Mouse (Mus musculus) adrenal gland, postnatal 25 days (tissue): ENCODE measurements around the gene Tead4. TPM values are rescaled to one million over a fixed set of nuclear protein-coding genes. Genes with fewer than 3 reads are reported as not detected.
"Not testable (repeated sequence)": the region's sequence is repeated elsewhere in the genome, so short reads cannot be mapped to it uniquely, and the experiment has no call there.

ENCODE experiments used
- DNase-seq: peaks from one replicate; pipeline ENCODE4 v3.0.0; 2021; ENCODE audit warnings: mixed read lengths
- long read RNA-seq: library from polyadenylated mRNA; stranded (forward); transcript quantifications from one replicate; pipeline ENCODE4 v2.0.0, GENCODE M21; 2021
- total RNA-seq: library from RNA; stranded (reverse); gene quantifications from 2 replicates; pipeline ENCODE4 v1.2.3, GENCODE M21; 2021

Gene Tead4
- 1.0 and 2.4 TPM in 2 replicates for total RNA-seq
- long read RNA-seq, partial matches to known transcripts = 0 of 1 reads
- long read RNA-seq, other reads (novel, unspliced or antisense) = 1 of 1 reads

DNA sequence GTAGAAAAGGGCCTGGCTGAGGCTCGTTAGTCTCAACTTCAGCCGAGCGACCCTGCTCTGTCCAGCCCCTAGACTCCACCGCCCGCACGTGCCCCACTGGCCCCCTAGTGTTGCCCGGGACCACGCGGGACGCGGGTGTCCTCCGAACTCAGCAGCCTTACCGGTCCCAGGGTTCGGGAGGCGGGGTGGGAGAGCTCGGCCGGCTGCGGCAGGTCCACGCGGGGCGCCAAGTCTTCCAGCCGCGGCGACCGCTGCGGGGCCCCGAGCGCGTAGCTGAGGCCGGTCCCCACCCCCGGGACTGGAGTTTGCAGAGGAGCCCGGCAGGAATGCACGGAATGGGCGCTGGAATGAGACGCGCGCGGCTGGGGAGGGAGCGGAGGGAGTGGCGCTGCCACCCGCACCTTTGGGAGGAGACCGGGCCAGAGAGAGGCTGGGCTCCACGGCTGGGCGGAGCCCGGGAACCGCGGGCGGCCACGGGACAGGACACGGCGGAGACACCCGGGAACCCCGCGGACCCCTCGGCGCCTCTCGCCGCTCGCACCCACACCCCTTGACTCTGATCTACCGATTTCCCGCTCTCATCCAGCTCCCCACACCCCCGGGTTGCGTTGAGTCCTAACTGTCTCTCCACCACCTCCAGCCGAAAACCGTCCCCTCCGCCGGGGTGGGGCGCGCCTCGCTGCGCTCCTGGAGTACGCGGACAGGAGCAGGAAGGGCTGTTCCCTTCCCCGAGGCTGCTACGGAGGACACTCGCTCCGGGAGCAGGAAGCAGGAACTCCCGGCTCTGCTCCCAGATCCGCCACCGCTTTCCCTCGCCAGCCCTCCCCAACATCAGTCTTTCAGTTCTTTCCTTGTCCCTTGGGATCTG, at the start of gene Tead4:
TSS of gene Tead4 (minus strand) at position 690 of the 868 bp plus-strand sequence.
- DNase-seq = peak; percentile 82

DNA sequence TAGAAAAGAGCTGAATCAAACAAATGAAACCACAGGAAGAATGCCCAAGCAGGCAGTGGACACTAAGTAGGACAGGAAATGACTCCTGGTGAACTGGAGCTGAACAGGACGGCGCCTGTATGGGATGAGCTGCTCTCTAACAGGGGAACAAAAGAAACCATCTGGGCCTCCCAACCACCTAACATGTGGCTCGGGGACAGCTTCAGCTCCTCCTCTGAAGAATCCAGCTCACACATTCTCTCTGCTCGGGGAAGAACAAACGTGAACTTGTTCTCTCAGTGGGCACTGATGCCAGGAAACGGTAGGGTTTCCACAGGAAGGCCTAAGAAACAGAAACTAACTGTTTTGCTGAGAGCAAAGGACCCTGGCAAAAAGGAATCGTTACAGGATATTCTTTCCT, 49.1 kb upstream of the Tead4 start:
- no peak for DNase-seq

DNA sequence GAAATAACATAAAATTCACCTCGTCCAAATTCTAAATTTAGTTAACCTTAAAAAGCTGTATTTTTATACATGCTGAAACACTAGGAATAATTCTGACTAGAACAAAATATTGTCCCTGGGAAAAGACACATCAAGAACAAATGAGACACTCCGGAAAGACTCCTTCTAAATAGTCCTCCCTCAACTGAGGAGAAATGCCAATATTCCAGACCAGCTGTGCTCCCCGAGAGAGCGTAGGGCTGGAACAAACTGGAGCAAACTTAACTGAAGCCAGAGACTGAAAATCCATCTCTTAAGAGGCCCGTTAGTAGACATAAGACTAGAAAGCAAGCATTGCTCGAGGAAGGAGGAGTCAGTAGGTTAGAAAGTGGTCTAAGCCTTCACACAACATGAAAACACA, 46.2 kb upstream of the Tead4 start:
- DNase-seq = no peak

DNA sequence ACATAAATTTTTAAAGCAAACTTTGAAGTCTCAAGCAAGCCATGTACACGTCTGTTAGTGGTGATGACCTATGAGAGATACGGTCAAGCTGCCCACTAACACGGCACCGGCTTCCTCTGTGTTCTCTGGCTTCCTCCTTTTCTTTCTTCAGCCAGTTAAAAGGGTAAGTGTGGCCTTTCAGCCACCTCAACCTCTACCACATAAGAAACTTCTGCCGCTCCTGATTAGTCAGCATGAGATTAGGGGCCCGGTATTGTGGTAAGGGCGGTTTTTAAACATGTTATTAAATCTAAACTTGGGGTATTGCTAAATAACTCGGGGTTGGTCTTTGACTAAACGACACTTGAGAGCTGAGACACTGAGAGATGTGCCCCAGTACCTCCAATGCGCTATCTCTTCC, 45.0 kb upstream of the Tead4 start:
- no peak for DNase-seq

DNA sequence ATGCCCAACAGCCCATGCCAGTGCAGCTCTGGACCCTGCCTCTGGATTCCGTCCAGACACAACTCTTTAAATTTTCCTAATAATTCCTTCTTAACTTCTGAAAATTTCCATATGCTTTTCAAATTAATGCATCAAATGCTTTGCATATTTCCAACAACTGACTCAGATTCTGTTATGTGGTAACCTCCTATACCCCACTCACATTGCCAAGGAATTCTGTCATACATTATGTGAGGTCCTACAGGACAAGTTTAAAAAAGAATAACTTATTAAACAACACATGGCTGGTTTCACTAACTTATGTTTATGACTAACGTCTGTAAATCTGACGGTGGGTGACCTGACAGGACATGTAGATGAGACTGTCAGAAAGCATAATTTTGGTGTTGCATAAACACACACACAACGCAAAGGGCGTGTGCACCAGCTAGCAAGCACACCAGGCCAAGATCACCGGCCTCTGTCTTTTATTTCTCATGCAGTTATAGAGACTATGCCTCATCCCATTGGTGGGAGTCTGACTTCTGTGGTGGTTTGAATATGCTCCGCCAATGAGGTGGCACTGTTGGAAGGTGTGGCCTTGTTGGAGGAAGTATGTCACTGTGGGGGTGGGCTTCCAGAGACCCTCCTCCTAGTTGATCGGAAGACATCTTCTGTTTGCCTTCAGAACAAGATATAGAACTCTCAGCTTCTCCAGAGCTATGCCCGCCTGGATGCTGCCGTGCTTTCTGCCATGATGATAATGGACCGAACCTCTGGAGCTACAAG, 41.5 kb upstream of the Tead4 start:
- no peak for DNase-seq

DNA sequence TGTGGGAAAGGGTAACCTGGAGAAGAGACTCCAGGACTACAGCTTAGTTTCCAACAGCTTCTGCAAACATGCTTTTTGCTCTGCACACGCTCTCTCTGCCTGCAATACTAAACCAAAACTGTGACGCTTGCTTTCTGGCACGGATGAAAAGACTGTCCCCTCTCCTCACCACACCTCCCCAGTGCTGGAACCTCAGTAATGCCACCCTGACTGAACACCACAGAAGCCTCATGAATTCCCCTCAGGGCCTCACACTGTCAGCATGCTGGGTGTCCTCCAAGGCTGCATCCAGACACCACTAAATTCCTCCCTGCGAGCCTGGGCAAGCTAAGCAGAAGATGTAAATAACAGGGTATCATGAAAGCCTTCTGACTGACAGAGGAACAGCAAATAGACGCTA, 38.3 kb upstream of the Tead4 start:
- no peak for DNase-seq

DNA sequence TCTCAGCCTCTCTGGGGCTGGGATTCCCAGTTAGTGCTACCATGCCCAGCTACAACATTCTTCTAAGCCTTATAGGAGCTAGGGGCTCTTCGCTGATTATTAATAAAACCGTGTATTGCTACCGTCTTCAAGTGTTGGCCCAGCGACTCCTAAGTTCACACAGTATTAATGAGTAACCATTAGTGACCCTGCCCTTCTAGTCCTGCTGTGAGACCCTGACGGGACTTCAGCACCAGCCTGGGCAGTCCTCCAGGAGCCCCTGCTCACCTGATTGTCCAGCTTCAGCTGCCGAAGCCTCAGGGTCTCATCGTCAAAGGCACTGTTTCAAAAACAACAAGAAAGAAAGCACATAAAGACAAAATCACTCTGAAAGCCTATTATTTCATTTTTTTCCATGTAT, 36.8 kb upstream of the Tead4 start:
- DNase-seq = no peak

DNA sequence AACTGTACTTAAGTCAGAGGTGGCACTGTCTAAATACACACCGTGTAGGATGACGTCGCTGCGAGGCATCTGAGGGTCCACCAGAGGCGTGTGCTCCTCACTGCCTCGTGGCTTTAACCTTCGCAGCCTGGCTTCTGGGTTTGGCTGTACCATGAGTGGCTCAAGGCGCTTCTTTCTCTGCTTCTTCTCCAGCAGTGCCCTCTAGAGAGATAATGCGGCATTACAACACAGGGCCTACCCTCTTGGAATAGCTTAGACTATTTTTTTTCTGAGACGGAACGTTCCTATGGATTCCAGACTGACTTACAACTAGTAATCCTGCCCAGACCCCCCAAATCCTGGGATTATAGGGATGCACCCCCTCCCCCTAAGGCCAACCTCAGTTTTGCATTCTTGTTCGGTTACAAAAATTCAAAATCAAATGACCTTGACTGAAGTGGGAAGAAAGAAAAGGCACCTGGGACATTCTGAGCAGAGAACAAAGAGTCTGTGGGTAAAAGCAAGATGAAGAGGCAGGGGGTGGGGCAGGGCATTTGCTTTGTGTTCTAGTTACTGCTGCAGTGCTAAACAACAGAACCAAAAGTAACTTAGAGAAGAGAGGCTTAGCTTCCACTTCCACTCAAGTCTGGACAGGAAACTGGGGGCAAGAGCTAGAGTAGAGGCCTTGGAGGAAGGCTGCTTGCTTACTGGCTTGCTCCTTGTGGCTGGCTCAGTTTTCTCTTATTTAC, 33.9 kb upstream of the Tead4 start:
- DNase-seq = peak; percentile 66

DNA sequence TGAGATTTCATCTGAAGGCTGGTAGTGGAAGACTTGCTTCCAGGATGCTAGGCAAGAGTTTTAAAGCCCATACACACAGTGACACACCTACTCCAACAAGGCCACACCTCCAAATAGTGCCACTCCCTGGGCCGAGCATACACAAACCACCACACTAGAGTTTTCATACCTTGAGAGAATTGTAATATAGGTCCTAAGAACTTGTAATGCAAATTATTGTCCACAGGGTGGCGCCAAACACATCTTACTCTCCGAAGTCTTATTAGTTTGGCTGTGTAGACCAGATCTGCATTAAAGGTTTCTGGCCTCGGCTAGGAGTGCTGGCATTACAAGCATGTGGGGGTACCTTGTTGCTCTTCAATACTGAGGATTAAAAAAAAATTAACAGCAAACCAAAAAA, 17.7 kb upstream of the Tead4 start:
- peak; percentile 35 for DNase-seq

DNA sequence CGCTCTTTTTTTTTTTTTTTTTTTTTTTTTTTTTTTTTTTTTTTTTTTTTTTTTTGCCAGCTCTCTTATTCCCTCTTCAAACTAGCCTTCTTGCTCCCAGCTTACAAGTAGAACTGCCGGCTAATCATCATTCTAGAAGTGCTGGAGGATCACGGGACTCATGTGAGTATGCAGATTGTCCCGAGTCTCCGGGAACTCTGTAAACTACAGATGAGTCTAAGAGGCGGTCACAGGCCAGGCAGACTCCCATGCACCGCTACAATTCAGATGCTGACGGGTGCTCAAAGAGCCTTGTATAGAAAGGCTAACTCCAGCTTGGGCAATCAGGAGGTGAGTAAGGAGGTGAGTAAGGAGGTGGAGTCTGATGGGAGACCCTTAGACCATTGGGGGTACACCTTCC, 15.0 kb upstream of the Tead4 start:
- DNase-seq = no peak

DNA sequence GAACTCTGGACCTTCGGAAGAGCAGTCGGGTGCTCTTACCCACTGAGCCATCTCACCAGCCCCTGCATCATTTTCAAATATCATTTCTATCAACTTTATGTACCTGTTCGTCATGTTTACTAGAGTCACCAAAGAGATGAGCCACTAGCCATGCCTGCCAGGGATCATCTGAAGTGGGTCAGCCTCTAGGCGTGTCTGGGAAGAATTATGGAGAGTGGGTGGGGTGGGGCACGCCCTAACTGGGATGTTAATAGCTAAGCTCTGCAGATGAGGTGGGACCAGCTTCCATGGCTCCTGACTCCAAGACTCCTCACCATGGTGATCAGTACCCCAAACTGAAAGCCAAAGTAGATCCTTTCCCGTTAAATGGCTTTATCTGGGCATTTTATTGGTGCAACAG, 14.2 kb upstream of the Tead4 start:
- DNase-seq = no peak

DNA sequence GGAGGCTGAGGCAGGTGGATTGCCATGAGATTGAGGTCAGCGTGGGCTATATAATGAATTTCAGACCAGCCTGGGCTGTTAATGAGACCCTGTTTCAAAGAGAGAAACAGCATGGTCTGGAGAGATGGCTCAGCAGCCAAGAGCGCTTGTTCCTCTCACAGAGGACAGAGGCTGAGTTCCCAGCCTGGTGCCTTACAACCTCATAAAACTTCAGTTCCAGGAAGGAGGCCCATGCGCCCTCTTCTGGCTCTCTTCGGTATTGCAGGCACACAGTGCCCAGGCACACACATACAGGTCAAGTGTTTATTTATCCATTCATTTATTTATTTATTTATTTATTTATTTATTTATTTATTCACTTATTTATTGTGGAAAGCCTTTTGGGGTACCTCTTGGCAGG, 7.7 kb upstream of the Tead4 start:
- peak; percentile 60 for DNase-seq

DNA sequence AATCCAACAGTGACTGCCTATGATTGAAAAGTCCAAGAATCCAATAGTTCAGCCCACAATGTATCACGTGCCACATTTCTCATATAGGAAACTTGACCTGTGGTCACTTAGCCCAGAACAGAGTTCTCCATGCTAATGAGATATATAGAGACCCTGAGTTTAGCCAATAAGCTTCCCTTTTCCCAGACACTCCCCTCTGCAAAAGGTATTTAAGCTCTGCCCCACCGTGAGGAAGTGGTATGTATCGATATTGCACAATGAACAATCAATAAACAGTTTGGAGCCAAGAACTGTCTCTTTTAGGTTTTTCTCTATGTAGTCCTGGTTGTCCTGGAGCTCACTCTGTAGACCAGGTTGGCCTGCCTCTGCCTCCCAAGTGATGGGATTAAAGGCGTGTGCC, 4.2 kb upstream of the Tead4 start:
- DNase-seq = no peak

DNA sequence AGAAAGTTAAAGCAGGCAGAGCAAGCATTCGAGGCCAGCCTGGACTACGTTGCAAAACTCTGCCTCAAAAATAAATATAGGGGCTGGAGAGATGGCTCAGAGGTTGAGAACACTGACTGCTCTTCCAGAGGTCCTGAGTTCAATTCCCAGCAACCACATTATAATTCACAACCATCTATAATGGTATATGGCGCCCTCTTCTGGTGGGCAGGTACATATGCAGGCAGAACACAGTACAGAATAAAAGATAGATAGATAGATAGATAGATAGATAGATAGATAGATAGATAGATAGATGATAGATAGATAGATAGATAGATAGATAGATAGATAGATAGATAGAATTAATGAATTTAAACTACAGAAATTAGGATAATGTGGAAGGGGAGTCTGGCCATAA, 2.0 kb upstream of the Tead4 start:
- DNase-seq = not testable (repeated sequence)

DNA sequence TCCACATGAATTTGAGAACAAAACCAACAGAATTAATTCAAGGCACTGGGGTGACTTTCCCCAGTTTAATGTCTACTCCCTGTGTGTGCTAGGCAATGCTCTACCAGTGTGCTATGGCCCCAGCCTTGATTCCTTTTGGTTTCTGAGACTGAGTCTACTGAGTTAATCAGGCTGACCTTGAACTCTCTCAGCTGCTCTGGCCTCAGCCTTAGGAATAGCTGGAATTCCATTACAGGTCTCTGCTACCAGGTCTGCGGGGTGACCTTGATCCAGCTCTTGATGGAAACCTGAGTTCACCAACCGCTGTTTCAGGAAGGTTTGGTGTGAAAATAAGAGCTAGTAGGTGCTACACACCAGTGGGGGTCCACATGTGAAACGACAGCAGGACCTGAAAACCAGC, 1.3 kb upstream of the Tead4 start:
- DNase-seq = no peak

DNA sequence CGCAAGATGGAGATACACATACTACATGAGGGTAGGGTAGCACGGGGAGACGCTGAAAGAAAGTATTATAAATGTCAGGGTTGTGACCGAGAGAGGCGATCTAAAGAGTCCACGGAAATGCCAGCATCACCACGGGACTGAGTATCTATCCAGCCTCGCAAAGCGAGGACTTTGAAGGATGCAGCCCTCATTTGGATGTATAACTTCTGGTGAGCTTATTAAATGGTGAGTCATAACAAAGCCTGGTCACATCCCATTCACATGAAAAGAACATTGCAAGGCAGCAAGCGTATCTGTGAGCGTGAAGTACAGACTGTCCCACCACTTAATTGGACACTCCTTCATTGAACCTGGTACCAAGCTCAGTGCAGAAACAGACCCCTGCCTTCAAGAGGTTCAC, 835 bp upstream of the Tead4 start:
- no peak for DNase-seq

DNA sequence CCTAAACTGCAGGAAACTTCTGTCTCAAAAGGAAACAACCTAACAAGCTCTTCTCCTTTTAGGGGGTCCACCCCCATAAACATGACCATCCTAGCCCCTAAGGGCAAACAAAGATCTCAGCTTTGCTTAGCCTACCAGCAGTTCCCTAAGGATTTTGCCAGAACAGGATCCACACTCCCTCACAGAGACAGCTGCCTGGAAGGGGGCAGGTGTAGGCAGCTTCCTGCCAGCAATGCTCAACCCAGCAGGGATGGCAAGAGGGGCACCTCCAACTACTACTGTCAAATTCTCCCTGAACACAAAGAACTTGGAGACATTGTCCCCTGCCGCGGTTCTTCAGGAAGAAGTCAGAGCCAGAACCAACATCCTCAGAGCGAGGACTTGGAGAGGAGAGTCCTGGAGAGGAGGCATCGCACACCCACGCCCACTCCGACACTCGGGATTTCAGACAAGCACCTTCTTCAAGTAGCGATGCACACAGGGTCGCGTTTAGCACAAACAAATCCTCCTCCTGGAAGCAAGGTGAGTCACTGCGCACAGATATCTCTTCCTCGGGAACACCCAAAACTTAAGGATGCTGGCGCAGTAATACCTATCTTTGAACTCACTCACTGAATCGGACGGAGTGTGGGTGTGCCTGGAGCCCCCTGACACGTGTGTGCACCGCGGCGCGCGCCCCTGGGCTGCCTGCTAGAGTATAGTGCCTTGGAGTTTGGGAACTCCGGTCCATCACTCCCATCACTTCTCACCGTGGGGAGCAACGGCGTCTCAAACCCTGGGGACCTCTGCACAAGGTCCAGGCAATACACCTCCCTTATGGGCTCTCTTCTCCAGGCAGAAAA, 1.1 kb downstream of the Tead4 start:
- DNase-seq = no peak

DNA sequence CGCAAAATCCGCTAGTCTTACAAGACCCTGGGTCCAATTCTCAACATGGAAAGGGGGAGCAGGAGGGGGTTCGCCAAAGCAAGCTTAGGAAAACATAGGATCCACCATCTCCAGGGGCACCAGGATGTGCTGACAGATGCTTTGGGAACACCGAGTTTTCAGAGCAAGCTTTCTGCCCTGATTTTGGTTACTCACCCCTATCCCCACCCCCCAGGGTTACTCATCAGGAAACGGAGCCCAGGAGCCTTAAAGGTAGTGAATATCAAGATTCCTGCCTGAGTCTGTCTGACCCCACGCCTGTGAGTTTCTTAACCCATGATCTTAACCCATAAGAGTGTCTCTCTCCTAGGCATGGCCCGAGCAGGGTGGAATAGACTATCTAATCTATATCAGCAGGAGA, 2.4 kb downstream of the Tead4 start:
- no peak for DNase-seq

DNA sequence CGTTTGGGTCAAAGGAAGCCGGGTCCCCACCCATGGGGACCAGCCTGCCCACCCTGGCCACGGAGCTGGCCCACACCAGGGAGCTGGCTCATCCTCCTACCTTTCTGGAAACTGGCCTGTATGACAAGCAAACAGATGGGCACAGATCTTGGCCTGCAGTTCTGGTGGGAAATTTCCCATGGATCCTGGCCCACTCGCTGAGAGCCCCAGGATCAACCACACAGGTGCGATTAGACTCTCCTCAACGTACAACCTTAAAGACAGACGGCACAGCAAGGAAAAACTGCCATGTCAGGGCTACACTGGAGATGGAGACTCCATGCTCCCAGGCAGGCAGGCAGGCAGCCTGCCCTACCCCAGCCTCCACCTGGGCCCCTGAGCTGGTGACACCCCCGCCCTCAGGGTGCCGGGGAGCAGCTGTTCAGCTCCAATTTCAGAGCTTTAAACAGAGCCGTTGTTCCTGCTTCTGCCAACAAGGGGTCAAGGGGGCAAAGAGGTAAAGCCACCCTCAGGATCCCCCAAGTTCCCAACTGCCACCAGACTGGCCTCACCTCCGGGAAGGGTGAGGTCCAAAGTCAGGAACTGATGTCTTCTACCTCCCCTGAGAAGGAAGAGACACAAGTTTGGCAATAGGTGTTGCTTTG, 3.8 kb downstream of the Tead4 start:
- DNase-seq = peak; percentile 33

DNA sequence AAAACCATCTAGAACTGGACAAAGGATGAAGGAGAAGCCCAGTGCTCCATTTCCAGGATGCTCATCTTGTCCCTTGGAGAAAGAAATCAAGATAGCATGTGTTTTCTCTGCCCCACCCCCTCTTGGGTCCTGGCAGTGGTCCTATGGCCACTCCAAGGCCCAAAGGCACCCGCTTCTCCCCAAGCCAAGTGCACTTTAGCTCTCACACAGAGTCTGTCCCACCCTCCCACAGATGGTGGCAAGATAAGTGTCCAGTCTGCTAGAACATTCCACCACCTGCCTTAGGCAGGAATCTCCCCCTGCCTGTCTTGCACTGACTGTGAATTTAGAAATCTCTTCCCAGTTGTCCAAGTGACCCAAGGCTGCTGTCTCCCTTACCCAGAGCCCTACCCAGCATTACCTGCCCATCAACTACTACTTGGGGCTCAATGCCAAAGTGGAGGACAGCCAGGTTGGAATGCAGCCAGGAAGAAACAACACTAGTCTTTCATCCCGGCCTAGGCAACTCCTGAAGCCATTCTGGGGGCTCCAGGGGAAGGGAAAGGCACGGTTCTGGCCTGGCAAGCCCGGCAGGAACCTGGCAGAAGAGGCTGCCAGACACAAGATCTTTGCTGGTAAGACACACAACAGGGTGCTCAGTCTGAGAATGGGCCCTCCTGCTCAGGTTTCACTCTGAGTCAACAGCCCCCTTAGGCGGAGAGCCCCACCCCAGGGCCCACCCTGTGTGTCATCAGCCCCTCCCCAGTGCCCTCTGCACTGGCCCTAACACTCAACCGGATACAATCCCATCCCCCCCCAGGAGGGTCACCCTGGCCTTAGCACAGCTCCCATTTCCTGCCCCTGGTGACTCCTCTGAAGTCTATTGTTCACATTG, 4.5 kb downstream of the Tead4 start:
- DNase-seq = peak; percentile 36
